Mouse (Mus musculus) retina, postnatal 7 days (tissue): ENCODE measurements around the gene Rsc1a1.

Experiments
- DNase-seq: peaks from one replicate; pipeline ENCODE4 v3.0.0-alpha.2; 2012; ENCODE audit warnings: low read depth, low spot score

Gene Rsc1a1

GRCm38 (mm10) chr4:141704625-141705024 lies 19.2 kb upstream of the Rsc1a1 start:
- no peak for DNase-seq

DNA sequence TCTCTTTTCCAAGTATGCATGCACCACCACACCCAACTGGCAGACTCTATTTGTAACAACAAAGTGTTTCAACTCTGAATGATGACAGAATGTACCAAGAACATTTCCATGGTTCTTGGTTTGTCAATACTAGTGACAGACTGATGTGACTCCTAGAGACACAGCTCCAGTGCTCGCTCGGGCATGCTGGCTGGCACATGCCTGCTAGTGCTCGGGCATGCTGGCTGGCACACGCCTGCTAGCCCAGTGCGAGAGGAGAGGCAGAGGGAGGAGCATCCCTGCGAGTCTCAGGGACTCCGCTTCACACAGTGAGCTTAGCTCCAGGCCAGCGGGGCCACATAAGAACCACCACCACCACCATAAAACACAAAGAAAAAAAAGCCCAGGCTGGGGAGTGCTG lies 9.3 kb upstream of the Rsc1a1 start:
- DNase-seq, result no peak

- DNase-seq, result no peak
These were observed 3.1 kb upstream of the Rsc1a1 start for GRCm38 (mm10) chr4:141688505-141688904.

DNA sequence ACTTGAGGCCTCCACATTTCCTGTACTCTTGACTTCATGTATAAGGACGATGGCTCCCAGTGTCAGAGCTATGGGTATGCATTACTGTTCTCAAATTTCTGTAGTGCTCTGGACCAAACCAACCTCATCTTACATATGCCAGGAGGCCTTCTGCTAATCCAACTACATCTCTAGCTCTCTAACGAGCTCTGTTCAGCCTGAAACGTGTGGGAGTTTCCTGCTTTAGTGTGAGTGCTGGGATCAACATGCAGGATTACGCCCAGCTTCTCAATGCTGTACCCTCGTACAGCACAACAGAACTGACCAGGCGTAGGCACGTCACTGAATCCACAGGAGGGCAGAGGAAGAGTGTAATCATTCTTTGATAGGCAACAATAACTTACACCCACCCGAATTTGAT lies 1.1 kb upstream of the Rsc1a1 start:
- DNase-seq, result no peak

DNA sequence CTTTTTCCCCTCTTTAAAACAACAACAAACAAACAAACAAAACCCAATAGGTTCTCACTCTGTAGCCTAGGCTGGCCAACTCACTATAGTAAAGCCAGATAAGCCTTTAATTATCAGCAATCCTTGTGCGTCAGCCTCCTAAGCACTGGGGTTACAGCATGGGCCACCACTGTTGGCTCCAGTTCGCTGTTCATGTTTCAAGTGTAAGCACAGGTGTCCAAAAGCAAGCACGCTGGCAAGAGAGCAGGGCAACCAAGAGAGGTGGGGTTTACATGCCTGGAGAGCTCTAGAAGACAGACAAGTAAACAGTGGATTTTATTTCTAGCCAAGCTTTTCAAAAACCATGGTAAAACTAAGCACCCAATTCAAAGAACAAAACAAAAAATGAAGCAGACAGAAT lies 694 bp upstream of the Rsc1a1 start:
- no peak for DNase-seq

DNA sequence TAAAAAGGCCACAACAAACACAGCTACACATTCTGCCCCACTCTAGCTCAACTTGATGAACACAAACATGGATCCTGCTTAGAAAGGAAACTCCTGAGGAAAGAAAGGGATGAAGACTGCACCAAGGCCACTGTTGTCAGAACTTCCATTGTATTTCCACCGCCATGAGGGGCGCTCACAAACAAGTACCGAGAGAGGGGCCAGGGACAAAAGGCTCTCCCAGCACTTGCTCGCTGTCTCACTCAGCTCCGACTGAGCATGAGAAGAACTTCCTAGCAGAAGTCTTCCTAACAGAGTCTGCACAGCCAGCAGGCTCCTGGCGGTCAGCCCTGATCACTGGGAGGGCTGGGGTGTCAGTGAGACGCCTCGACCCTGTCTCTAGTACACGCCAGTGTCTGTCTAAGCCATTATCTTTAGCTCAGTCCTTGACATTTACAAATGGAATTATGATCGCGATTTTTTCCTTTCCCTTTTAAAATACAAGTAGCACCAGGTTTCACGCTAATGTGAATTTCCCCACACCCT lies 2.6 kb downstream of the Rsc1a1 start:
- no peak for DNase-seq

GRCm38 (mm10) chr4:141681767-141682166 lies 3.6 kb downstream of the Rsc1a1 start:
- no peak for DNase-seq

- no peak for DNase-seq
These were observed 4.5 kb downstream of the Rsc1a1 start for GRCm38 (mm10) chr4:141680892-141681291.

DNA sequence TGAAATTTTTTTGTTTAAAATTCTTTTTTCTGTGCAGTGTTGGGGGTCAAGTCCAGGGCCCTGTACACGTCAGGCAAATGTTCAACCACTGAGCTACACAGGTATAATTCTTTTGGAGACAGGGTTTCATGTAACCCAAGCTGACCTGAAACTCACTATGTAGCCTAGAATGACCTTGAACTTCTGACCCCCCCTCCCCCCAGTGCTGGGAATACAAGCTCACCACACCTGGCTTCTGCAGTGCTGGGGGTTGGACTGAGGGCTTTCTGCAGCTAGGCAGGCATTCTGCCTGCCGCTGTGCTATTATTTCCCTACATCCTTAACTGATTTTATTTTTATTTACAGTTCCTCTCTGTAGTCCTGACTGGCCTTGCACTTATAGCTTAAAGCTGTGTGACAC lies 6.4 kb downstream of the Rsc1a1 start:
- DNase-seq, result no peak

GRCm38 (mm10) chr4:141676462-141676979 lies 8.9 kb downstream of the Rsc1a1 start:
- DNase-seq, result no peak

- DNase-seq, result no peak
These were observed 13.1 kb downstream of the Rsc1a1 start for GRCm38 (mm10) chr4:141672325-141672724.

DNA sequence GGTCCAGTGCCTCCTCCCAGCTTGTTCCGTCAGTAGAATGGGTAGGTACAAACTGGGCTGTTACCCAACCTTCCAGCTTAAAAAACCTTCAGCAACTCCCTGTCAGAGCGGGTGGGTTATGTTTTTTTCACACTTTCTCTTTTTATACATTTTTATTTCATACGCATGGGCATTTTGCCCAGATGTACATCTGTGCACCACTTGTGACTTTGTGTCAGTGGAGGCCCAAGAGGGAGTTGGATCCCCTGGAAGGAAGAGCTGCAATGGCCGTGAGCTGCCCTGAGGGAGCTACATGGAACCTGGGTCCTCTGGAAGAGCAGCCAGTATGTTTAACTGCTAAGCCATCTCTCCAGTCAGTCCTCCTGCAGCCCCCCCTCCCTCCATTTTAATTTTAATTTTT lies 14.0 kb downstream of the Rsc1a1 start:
- DNase-seq, result no peak

DNA sequence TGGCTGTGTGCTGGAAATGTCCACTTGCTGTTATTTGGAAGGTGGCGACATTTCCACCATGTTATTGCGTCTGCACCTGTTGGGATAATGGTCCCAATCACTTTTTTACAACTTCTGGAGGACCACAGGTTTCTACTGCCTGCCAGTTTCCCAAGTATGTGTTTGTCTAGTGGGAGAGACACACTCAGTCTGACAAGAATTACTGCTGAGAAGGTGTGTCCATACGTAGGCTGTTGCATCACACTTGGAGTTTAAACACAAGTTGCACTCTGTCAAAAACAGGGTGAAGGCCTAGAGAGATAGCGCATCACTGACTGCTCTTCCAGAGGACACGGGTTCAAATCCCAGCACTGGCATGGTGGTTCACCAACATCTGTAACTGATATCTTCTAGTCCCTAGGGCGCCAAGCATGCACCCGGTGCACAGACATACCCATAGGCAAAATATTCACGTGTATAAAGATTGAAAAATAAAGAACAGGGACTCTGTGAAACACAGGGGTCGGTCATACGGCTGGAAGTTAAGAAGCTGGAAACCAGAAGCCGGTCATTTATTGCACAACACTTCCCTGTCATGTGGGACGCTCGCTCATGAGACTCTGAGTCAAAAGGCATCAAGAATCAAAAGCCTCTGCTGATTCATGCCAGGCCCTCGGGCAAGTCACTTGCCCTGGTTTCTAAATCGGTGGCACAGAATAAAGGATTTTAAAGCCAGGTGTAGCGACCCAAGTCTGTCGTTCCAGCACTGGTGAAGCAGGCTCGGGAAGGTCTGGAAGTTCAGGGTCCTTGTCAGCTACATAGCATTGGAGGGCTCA lies 15.3 kb downstream of the Rsc1a1 start:
- DNase-seq, result no peak

DNA sequence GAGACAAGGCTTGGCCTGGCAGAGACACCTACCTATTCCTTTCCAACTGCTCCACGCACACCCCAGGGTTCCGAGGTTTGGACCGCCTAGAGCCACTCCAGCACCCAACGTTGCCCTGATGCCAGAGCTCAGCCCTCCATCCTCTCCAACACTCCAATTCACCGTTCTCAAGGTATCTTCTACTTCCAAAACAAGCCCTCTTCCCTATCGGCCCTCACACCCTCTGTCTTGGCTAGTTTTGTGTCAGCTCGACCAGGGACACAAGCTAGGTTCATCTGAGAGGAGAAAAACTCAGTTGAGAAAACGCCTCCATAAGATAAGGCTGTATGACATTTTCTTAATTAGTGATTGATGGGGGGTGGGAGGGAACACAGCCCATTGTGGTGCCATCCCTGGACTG lies 20.6 kb downstream of the Rsc1a1 start, which contains the start of gene Plekhm2:
Plekhm2 (minus strand) TSS at position 101 of the 400 bp plus-strand sequence.
- DNase-seq, result no peak

- peak; percentile 42 for DNase-seq
These were observed 21.2 kb downstream of the Rsc1a1 start for GRCm38 (mm10) chr4:141664011-141664745.

- no peak for DNase-seq
These were observed 22.1 kb downstream of the Rsc1a1 start for GRCm38 (mm10) chr4:141663122-141663931.

- DNase-seq, result no peak
These were observed 24.5 kb downstream of the Rsc1a1 start for GRCm38 (mm10) chr4:141660884-141661283.

DNA sequence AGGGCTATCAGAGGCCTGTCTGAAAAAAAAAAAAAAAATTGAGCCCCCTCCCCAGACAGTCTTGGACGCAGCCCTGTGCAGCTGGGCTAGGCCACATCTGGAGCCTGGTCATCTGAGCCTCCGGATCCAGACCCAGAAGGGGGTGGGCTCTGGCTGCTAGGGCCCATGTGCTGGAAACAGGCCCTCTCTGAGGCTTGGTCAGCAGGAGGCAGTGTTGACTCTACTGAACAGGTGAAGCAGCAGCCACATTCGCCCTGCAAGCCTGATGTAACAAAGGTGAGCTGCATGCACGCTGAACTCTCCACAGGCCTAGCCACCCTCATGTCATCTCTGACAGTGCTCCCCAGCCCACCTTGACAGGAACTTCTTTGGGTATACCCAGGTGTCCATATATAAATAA lies 25.7 kb downstream of the Rsc1a1 start:
- no peak for DNase-seq

DNA sequence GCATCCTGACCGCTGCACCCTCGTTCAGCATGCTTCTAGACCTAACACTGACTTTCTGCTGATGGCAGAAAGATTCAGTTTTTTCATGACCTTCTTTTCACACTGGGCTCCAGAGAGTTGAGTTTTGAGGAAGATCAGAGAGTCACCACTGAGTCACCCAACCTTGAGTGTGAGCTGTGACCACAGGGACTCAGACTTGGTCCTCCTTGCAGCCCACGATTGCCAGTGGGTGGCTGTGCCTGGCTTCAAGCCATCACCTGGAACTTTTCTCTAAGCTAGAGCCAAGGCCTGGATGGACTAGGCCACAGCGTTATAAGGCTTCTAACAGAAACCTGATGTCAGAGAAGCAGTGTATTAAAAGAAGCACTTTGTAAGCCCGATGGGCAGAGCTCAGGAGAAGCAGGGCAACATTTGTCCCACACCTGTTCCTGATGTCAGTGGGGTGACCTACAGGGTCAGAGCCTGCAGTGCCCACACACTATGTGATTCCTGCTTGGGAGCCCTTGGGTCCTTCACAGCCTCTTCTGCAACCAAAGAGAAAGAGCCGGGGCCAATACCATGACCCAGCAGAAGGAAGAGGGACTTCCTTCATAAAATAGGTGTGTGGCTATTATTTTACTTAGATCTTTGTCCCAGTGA lies 26.4 kb downstream of the Rsc1a1 start:
- DNase-seq, result no peak

DNA sequence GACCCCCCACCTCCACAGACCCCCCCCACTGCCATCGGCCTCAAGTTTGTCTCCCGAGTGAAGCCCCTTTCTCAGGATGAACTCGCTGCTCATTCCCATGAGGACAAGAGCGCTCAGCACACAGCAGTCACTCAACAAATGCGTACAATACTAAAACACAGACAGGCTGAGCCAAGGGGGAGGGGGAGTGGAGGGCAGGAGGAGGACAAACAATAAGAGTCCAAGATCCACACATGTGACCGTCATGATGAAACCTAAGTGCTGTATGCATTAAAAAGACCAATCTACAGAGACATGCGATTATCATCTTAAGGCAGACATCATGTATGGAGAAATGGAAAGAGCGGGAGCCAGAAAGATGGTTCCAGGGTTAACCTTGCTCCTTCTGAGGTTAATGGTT lies 28.5 kb downstream of the Rsc1a1 start:
- no peak for DNase-seq
